Mouse (Mus musculus) regulatory T cell (primary cell): Measurements from ENCODE around the gene Dnaja3.

Source experiments
- in situ Hi-C: fragments of 300-600 bp; cut with MboI, MseI; formaldehyde crosslinking; loops from one replicate; pipeline ENCODE4 v1.15.1; 2025; ENCODE audit warnings: high pct_unique_total_duplicates

Dnaja3 gene

DNA sequence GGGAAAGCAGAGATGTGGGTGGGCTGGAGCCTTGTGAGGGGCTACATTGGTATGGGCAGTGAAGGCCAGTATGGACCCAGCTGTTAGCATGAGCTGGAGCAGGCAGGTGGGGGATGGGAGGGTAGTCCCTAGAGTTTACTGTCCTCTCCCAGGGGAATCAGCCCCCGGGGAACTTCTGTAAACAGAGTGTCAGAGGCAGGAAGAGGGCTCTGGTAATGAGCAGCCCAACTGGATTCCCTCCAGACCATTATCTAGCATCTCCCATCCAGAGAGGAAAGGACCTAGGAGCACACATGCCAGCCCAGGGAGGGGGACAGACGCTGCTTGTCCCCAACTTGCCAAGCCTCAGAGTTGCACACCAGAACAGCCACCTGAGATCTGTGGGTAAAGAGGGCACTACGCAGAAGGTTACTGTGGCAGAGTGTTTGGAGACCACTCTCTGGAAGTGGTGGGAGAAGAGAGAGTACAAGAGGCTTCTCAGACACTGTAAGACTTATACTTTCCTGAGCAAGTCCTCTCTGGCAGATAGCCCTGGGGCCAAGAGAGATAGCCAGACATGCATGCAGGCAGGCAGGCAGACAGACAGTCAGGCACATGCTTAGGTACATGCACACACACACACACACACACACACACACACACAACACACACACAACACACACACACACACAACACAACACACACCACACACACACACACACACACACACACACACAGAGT lies 1.5 kb downstream of the Dnaja3 start:
- in situ Hi-C loops, result no loop called here

DNA sequence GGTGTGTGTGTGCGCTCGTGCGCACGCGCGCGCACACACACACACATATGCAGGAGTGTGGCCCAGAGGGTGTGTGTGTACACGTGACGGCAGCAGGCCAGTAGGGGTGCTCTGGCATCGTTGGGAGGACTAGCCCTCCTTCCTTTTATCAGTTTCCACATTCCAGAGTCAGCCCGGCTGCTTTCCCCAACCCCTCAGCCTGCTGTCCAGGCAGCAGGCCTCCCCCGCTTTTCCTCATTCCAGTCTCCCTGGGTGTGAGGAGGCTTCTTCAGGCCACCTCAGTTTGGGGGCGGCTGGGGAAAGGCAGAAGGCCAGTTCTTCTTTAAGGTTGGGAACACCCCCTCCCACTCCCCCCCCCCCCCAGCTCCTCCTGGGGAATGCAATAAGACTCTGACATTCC lies 2.4 kb downstream of the Dnaja3 start:
- in situ Hi-C loops, result no loop called here

DNA sequence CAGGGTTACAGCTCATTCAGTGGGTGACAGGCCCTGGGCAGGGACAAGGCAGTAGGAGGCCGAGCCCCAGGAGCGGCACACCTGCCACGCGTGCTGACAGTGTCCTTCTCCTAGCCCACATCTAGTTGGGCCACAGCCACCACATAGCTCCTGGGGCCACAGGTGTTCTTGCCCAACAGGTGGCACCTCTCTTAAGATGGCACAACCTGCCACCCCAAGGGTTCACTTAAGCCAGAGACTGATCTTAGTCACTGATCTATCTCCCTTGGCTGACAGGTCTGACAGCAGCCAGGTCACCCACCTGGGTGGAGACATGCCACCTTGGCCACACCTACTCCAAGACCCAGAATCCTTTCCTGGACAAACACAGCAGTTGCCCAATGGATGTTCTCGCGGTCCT lies 3.1 kb downstream of the Dnaja3 start:
- in situ Hi-C loops, result no loop called here

DNA sequence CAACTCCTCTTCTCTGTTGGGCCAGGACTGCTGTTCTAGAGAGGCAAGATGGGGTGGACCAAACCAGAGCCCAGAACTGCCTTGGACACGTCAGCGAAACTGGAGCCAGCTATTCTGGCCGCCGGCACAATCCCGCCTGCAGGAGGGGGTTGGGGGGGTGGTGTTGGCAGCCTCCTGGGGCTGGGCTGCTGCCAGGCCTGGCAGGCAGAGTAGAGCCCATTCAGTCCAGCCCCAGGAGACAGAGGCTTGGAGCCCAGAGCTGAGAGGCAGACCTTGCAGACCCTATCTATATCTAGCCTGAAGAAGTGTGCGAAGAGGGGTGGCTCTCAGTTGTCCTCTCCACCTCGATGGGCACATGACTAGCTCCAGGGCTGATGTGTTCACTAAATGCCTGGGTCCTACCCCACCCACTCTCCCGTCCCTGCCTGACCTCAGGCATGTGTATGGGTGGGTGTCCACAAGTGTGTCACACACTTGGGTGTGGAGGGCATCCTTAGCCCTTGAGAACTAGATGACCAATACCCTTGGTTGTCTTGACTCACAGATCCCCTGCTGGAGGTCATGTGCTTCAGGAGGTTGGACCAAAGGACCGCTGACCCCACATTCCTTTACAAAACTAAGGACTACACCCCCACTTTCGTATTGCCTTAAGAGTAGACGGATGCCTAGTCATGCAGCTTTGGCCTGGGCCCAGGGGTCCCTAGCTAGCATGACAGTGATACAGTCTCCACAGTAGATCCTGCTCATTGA lies 4.1 kb downstream of the Dnaja3 start:
- in situ Hi-C loops, result no loop called here

DNA sequence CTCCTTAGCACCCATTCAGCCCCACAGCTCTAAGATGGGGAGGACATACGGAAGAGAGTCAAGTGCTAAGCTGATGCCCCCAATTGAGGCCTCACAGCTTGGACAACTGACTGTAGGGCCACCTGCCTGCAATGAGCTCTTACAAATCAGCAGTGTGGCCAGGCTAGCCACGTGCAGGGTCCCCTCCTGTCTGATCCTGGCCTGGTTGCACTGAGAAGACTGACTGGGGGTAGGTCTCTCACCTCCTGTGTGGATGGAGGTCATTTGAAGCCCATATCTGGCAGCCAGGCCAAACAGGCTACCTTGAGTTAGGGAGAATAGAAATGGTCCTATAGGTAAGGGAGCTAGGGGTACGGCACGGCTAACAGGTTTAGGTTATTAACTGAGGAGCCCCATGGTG lies 6.1 kb downstream of the Dnaja3 start:
- in situ Hi-C loops, result no loop called here

DNA sequence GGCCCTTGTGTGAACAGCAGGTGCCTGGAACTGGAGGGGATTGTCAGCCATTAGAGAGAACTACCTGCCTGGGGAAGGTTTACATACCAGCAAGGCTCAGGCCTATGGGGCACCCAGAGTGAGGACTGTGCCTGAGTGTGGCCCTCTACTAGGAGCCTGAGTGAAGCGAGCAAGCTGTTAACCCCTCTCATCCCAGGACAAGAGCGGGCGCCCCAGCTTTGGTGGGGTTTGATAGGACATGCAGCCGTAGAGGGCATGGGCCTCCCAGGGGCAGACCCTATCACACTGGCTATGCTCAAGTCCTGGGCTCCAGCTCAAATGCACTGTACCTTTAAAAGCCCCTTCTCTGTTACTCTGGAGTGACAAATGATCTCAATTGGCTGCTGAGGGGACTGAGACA lies 7.0 kb downstream of the Dnaja3 start:
- in situ Hi-C loops, result no loop called here

DNA sequence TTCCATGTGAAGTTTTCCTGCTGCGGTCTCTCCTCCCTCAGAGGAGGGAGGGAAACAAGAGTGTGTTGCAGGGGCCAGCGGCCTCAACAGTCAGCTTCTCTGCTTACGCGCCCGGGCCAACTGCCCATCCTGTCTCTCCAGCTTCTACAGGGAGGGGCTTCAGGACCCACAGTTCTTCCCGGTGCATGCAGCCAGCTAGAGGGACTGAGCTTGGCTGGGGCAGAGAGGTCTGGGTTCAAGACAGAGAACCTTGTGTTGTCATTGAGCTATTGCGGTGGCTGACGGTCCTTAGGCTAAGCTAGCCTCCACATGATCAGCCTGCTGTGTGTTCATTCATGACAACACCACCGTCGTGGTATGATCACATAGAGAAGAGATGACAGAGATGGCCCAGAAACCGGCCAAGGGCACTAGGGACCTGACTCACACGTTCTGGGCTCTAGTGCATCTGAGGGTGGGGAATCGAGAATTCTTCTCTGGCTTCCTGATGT lies 7.9 kb downstream of the Dnaja3 start:
- in situ Hi-C loops, result no loop called here

DNA sequence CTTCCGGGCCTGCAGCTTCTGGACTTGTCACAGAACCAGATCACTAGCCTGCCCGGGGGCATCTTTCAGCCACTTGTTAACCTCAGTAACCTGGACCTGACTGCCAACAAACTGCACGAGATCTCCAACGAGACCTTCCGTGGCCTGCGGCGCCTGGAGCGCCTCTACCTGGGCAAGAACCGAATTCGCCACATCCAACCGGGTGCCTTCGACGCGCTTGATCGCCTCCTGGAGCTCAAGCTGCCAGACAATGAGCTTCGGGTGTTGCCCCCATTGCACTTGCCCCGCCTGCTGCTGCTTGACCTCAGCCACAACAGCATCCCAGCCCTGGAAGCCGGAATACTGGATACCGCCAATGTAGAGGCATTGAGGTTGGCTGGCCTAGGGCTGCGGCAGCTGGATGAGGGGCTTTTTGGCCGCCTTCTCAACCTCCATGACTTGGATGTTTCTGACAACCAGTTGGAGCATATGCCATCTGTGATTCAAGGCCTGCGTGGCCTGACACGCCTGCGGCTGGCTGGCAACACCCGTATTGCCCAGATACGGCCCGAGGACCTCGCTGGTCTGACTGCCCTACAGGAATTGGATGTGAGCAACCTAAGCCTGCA lies 8.7 kb downstream of the Dnaja3 start:
- in situ Hi-C loops, result no loop called here

DNA sequence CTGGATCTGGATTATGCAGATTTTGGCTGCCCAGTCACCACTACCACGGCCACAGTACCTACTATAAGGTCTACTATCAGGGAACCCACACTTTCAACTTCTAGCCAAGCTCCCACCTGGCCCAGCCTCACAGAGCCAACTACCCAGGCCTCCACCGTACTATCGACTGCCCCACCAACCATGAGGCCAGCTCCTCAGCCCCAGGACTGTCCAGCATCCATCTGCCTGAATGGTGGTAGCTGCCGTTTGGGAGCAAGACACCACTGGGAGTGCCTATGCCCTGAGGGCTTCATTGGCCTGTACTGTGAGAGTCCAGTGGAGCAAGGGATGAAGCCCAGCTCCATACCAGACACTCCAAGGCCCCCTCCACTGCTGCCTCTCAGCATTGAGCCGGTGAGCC lies 9.4 kb downstream of the Dnaja3 start:
- in situ Hi-C loops, result no loop called here

DNA sequence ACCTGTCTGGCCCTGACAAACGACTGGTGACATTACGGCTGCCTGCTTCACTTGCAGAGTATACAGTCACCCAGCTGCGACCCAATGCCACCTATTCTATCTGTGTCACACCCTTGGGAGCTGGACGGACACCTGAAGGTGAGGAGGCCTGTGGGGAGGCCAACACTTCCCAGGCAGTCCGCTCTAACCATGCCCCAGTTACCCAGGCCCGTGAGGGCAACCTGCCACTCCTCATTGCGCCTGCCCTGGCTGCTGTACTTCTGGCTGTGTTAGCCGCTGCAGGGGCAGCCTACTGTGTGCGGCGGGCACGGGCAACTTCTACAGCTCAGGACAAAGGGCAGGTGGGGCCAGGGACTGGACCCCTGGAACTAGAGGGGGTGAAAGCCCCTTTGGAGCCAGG lies 9.9 kb downstream of the Dnaja3 start:
- in situ Hi-C loops, result no loop called here

DNA sequence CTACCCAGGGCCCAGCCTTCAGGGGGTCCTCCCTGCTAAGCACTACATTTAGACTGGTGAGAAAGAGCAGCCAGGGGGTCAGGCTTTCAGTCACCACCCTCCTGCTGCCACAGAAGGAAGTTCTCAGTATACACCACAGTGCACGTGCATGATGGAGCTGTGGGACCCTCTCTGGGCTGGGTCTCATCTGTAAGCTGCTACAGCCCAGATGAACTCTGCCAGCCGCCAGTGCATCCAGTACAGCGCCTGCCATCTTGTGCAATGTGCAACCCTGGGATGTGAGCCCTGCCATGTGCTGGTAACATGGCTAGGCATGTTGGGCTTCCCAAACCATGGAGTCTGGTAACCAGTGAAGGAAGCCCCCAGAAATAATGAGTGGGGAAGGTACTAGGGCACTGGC lies 10.4 kb downstream of the Dnaja3 start:
- in situ Hi-C loops, result no loop called here

DNA sequence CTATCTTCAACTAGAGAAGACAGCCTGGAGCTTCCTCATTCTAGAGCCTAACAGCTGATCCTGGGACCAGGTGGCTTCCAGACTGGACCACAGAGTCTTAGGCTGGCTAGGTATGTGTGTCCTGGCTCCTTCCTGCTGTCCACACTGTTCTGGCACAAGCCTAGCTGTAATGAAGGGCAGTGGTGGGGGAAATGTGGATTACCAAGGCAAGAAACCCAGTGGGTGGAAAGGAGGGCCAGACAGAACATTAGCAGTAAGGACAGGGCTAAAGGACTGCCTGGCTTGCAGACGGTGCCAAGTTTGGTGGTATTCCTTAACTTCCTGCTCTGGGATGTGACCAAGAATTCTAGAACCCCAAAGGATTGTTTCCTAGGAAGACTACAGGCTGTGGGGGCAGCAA lies 11.3 kb downstream of the Dnaja3 start:
- in situ Hi-C loops, result no loop called here

DNA sequence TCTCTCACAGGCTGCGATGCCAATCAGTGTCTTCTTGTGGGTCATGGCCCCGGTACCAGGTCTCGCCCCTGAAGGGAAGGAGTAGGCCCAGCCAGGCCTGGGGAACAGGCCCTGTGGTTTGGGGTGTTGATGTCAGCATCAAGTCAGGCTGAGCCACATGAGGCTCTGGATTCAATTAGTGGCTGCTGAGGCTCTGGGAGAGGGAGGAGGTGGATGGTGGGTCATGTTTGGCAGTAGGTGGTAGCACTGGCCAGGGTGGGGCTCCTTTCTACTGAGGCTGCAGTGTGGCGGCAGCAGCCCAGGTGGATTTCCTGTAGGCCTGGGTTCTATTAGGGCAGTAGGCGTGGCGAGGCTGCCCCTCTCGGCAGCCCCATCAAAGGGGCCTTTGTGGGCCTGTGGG lies 11.8 kb downstream of the Dnaja3 start:
- in situ Hi-C loops, result no loop called here

DNA sequence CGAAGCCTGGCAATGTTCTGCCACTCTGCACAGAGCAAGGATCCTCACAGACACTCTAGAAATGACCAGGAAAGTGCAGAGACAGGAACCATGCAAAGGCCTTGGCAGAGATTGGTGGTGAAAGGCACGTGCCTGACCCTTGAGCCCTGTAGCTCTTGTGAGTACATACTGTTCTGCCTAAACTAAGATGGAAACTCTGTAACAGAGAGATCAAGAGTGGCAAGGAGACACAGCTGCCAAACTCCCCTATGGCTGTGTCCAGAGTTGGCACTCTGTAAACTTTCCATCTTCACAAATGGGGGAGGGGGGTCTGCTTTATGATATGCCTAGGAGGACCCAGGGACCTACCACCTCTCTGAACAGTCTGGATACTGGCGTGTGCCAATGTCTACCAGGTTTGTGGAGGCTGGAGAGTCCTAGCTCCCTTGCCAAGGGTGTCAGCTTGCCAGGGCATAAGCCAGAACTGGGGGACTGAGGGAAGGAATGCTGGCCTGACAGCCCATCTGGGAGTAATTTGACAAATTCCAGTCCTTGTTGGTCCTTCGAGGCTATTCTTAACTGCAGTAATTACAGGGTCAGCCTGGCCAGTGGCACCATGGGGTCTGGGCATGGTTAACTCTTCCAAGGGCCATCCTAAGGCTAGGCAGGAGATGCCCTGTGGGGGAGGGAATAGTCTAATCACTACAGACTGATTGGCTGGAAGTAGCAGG lies 13.1 kb downstream of the Dnaja3 start:
- in situ Hi-C loops, result no loop called here

DNA sequence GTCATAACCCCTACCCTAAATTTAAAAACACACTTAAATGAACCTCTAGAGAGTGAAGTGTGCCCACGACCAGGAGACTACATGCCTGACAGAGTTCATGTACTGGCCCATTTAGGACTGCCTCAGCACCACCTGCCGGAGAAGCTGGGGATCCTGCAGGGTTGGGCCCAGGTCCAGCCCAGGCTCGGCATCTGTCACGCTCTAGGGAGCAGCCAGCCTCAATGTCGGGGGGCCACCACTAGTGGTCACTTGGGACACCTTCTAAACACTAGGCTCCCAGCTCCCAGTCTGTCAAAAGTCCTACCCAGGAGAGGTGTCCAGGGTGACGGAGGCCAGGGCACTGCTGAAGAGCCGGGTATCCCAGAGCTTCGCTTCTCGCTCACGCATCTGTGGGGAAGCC lies 14.9 kb downstream of the Dnaja3 start:
- in situ Hi-C loops, result no loop called here

DNA sequence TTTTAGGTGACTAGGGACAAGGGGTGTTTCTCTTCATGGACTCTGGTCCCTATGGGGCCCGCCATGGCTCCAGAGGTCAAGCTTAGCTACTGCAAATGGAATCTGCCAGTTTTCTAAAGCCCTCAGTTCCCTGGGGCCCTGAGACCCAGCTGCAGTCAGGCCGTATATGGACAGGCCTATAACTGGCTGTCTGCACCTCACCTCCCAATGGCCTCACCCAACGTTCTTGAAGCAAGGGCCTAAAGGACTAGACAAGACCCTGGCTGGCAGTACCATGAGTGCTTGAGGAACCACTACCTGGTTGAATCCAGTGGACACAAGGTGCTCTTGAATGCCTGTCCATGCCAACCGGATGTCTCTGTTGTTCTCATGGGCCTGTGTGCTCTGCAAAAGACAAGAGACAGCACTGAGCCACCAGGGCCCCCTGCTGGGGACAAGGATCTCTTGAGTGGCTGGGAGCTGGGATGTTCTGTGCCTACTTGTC lies 15.5 kb downstream of the Dnaja3 start:
- in situ Hi-C loops, result no loop called here

DNA sequence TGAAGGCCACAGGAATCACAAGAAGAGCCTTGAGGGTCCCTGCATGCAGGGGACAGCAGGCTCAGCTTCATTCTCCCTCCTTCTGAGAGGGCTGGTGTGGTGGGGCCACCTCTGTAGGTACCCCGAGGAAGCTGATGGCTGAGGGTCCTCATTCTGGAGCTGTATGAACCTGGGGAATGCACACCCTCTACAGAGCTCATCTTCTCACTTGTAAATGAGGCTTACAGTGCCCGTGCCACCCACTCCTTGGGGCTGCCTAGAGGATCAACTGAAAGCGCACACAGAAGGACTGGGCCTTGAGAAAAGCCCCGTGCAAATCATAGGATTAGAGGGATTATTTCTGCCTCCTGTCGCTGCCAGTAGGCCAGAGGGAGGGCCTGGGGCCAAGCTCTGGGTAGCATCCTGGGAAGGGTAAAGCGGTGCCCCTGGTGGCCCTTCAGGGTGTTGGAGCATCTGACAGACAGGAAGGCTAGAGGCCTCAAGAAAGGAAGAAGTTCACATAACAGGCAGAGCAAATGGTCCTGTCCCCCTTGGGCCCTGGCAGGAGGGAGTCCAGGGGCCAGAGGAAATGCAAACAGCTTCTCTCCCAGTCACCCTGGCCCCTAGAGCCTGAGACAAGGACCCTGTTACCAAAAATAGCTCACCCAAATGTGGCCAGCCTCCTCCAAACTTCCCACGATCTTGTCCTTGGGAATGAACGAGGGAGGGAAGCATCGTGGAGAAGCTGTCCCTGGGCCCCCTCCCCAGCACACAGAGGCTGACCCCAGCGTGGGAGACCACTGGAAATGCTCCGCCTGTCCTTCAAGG lies 16.2 kb downstream of the Dnaja3 start:
- in situ Hi-C loops, result no loop called here

DNA sequence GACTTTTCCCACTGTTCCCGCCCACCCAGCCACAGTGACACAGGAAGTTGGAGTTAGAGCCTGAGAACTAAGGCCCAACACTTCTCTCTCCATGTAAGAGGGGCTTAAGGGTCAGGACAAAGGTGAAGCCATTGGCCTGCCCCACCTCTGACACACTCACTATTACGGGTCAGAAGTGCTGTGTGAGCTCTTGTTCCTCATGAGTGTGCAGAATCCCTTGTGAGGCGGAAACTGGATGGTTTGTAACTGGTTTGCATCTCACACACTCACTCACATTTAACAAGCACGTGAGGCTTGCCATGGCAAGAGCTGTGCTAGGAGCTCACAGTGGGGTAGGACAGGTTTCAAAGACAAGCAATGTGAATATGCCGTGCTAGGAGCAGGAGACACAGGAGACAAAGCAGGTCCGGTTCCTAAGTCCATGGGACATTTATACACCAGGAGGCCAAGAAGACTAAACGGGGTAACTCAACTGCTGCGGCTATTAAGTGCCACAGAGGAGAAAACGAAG lies 16.8 kb downstream of the Dnaja3 start:
- in situ Hi-C loops, result no loop called here

DNA sequence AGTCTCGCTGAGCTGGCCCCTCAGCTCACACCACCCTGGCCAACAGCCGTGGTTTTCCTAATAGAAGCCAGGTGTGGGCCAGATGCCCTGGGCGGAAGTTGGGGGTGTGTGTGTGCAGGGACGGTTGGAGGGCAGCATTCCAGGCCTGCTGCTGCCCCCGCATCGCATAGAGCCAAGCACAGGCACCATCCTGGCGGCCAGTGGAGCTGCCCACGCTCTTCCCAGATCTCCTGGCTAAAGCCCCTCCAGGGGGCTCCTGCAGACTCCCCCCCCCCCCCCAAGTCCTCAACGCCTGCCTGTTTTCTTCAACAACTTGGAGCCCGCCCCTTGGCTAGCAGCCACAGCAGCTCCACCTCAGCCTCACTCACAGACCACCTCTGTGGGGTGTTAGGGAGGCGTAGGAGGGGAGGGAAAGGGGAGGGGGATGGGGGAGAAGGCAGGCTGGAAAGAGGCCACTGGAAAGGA lies 19.0 kb downstream of the Dnaja3 start:
- in situ Hi-C loops, result no loop called here

DNA sequence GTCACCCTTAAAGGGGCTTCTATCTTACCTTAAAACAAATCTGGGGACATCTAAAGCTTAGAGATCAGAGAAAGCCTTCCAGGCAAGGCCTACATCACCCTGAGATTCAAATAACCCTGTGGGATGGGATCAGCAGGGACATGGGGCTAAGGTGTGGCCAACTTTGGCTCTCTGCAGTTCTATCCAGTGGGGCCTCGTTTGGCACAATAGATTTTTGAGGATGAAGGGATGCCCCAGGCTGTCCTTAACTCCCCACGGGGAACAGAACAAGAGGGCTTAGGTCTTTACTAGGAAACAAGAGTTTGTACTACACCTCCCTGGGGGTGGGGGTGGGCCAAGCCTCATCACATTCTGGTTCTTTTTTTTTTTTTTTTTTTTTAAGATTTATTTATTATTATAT lies 19.5 kb downstream of the Dnaja3 start:
- in situ Hi-C loops, result no loop called here

DNA sequence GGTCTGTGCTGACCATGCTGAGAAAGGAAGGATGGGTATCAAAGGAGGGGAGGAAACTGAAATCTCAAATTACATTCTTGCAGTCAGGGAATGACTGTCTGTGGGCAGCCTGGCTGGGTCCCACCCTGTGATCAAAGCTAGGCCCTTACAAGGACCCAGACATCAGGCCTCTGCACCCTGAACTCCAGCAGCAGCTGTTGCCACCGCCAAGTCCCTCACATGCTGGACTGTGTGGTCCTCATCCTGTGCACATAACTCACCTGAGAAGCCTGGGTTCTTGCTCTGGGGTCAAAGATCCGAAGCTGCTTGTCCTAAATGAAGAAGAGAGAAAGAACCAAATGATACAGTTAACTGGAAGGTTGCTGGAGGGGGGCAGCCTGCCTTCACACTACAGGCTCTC lies 21.8 kb downstream of the Dnaja3 start:
- in situ Hi-C loops, result no loop called here
